Mouse (Mus musculus): ENCODE measurements around the gene Adam19.

Adam19 gene

DNA sequence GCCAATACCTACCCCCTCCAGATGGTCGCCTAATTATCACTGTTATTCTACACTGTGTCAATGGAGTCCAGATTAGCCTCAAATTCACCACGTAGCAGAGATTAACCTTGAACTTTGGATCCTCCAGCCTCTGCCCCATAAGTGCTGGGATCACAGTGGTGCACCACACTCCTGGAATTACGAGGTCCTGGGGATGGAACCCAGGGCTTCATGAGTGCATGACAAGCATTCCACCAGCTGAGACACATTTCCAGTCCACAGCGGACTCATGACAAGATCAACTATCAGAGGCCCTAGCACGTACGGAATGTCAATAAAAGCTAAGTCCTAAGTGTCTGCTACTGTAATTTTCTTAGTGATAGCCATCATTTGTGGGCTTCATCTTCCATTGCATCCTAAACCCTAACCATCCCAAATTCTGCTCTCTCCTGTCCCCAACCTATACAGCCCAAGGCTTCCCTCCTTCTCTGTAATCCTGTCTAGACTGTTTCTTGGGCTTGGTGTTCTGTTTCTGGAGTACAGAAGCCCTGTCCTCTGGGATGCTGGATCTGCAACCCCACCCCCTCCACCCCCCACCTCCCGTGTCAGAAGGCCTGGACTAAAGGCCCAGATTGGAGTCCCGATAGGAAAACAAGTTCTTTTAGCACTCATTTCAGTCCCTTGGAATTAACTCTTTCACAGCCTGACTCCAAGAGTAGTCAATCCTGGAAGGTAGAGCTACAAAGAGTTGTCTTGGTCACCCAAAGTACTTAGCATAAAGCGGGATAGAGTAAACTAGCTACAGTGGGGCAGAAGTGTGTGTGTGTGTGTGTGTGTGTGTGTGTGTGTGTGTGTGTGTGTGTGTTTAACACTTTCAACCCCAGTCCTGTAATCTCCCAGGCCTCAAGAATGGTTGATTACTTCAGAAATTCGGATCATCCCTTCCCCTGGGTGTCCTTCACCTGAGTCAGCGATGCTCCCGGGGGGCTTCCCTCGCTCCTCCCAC lies 589 bp upstream of the Adam19 start:
- no peak for DNase-seq (ENCODE audit: low spot score in 2 of 2)

DNA sequence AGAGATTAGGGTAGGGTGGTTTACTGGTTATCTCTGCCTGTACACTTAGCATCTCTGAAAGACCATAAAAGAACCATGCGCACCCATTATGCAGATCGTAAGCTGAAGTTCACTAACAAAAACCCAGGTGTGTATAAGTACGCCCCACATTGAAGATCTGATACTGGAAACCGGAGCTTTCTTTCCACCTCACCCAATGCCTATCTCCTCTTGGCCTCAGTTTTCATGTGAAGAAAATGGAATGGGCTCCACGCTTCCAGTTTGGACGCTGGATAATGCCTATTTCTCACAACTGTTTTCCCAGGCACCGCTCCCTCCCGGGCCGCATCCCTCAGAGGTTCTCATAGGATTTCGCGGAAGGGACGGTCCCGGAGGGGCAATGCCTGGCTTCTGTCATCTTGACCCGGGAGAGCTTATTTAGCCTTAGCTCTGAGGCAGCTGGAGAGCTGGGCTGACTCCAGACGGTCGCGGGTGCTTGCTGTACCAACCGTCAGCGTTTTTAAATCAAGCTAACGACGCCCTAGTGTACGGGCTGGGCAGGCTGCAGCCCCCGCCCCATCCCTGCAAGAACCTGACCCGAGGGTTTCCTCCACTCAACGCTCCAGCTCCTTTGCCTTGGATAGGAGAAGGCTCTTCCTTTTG lies 1.1 kb downstream of the Adam19 start:
- DNase-seq (ENCODE audit: low spot score in 2 of 2) = no peak

GRCm38 (mm10) chr11:46058011-46058410 lies 2.2 kb downstream of the Adam19 start:
- no peak for DNase-seq (ENCODE audit: low spot score in 2 of 2)

GRCm38 (mm10) chr11:46058916-46059315 lies 3.1 kb downstream of the Adam19 start:
- DNase-seq (ENCODE audit: low spot score in 2 of 2) = no peak

DNA sequence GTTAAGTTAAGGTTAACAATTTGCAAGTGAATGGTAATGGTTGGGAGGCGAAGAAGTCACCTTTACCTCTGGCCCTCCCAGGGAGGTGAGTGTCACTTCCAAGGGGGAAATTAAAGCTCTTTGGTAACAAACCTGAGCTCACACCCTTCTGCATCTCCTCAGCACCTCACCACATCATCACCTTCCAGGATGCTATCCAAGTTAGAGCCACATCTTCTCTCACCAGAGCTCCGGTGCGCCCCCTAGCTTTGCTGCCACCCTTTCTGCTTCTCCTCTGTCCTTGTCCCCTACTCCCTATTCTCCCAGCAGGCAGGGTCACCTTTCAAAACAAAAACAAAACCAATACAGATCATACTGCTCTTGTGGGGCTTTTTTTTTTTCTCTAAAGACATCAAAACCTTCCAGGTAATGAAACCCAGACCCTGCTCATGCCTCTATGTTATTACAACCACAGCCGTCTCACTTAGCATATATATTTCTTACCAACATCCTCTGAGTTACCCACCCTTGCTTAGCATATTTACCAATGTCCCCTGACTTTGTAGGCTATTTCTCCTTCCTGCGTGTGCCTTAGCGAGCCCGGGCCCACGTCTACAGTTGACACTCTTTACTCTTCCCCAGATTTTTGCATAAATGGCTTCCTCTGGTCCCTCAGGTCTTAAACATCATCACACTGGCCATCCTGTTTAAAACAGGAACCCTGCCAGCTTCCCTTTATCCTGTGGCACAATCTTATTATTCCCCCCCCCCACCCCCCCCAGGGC lies 4.3 kb downstream of the Adam19 start:
- DNase-seq (ENCODE audit: low spot score in 2 of 2) = peak in 1 of 2 experiments; percentile 60

DNA sequence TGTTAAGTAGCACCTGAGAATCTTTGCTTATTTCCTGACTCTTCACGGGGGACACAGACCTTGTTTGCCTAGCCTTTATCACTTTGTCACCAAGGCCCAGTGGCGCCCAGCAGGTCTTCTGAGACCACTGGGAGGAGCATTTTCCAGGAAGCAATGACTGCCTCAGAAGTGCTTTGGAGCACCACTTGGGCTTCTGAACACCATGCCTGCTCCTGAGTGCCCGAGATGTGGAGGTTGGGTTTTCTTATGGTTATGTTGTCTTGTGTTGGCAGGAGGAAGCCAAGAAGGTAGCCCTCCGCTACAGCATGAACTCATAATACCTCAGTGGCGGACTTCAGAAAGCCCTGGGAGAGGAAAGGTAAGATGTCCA lies 4.8 kb downstream of the Adam19 start:
- no peak for DNase-seq (ENCODE audit: low spot score in 2 of 2)

GRCm38 (mm10) chr11:46061776-46062445 lies 6.1 kb downstream of the Adam19 start:
- DNase-seq (ENCODE audit: low spot score in 2 of 2) = no peak

DNA sequence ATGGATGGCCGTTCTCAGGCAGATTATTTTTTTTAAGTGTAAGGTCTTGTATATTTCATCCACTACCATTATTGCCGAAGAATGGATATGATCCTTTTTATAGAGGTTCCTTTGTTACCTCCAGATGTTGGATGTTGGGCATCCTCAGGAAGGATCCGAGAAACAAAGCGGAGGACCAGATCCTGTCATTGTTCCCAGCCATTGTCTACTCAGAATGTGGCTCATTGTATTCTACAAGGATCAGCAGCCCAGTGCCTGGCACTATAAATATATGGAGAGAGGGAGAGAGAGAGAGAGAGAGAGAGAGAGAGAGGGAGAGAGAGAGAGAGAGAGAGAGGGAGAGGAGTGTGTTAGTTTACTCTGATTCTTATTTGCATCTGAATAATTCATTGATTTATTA lies 6.8 kb downstream of the Adam19 start:
- no peak for DNase-seq (ENCODE audit: low spot score in 2 of 2)

GRCm38 (mm10) chr11:46062993-46063731 lies 7.4 kb downstream of the Adam19 start:
- DNase-seq (ENCODE audit: low spot score in 2 of 2) = peak in 1 of 2 experiments; percentile 47

GRCm38 (mm10) chr11:46064767-46065166 lies 9.0 kb downstream of the Adam19 start:
- DNase-seq (ENCODE audit: low spot score in 2 of 2) = no peak

DNA sequence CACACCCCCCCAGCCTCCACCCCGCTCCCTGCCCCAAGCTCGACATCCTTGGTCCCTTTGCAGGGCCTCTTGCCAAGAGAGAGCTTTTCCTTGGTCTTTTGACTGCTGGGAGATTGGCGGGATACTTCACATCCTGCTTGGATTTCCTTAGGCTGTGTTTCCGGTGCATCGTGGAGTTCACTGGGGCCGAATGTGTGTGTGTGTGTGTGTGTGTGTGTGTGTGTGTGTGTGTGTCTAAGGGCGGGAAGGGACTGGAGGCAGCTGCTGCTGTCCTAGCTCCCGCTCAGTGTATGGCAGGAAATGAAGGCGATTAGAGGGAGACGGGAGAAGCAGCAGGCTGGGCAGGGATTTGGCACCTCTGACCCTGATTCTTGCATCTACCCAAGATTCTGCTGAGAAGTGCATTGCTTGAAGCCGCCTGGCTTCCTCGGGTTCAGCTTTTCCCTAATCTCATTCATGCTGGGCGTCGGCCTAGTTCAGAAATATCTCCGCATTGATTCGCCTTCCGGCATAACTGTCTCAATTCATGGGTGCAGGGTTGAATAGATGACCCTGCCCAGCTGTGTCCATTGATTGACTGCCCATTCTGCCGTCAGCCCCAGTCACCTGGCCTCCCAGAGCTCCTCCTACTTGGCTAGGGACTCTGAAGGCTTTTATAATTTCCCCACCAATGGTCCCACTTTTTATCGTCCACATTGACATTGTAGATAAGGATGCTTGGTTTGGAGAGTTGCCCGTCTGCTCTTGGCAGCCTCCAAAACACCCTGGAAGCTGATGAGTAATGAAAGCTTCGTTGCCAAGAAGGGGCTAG lies 9.6 kb downstream of the Adam19 start:
- DNase-seq (ENCODE audit: low spot score in 2 of 2) = no peak

DNA sequence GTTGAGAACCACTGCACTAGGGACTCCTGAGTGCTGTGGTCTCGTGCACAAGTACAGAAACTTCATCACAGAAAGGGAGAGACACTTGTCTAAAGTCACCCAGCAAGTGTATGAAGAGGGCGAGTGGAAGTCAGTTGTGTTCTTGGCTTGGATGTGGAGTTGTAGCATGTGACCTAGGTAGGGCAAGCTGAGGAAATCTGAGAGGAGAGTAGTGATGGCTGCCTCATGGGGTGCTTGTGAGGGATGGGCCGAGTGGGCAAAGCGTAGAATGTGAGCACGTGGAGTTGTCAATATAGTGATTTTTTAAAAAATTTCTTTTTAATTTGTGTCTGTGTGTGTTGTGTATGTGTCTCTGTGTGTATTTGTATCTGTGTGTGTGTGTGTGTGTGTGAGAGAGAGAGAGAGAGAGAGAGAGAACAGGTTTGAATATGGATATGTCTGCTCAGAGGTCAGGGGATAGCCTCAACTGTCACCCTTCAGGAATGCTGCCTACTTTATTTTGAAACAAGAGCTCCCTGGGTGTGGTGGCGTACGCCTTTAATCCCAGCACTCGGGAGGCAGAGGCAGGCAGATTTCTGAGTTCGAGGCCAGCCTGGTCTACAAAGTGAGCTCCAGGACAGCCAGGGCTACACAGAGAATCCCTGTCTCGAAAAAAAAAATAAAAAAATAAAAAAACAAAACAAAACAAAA lies 11.7 kb downstream of the Adam19 start:
- DNase-seq (ENCODE audit: low spot score in 2 of 2) = no peak

DNA sequence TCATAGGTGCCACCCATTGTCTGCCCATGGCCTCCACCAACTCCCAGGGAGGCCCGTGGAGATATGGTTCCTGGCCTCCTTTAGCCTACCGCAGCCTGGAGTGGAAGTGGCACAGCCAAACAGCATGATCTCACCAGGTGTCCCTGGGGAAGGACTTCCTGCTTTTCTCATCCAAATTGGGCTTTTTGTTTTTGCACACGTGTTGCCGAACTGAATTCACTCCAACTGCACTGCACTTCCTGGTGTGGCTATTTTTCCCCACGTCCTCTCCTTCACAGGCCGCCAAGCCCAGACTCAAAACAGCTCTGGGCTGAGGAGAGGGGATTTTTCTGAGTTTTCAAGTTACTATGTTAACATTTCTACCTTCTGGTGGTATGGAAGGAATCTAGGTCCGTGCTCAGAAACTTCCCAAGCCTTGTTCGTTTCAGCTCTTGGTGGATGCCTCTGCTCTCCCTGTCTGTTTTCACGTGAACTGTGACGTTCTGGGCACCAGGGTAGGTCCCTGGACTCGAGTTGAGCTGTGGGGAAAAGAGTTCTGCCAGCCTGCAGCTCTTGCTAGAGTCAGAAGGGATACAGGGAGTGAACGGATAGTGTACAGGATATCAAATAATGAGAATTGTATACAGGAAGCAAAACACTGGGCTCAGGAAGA lies 13.1 kb downstream of the Adam19 start:
- DNase-seq (ENCODE audit: low spot score in 2 of 2) = no peak

- no peak for DNase-seq (ENCODE audit: low spot score in 2 of 2)
Measured at GRCm38 (mm10) chr11:46069408-46070003, 13.7 kb downstream of the Adam19 start.

DNA sequence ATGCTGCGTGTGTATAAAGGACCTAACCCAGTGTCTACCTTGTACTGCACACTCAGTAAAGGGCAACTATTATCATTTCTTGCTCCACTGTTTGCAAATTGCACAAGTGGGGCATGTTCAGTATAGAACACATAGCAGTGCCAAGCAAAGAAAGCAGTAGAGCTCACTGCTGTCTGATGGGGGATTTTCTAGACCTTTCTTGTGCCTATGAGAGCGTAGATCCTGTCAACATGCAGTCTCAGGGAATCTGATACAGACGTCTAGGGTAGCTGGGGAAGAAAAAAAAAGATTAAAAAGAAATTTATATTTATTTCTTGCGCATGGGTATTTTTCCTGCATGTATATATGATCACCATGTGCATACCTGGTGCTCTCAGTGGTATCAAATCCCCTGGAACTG lies 14.4 kb downstream of the Adam19 start:
- no peak for DNase-seq (ENCODE audit: low spot score in 2 of 2)

DNA sequence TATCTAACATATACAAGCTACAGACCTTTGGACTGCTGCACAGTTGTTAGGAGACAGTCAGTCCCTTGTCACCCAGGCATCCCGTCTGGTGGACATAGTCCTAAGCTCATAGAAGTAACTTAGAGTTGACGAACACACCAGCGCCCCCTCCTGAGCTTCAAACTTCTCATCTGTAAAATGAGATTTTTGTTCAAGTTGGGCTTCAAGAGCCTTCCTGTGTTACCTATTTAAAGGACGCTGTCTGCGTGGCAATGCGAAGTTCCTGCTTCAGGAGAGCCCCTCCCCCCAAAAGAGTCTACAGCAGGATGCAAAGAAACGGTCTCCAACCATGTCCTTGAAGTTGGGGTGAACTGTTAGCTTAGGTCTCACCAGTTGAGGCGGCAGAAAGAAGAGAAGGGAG lies 15.0 kb downstream of the Adam19 start:
- peak in 1 of 2 experiments; percentile 47 for DNase-seq (ENCODE audit: low spot score in 2 of 2)

GRCm38 (mm10) chr11:46072466-46073060 lies 16.8 kb downstream of the Adam19 start:
- no peak for DNase-seq (ENCODE audit: low spot score in 2 of 2)
